Mouse (Mus musculus): Measurements from ENCODE around the gene H2afy.

DNA sequence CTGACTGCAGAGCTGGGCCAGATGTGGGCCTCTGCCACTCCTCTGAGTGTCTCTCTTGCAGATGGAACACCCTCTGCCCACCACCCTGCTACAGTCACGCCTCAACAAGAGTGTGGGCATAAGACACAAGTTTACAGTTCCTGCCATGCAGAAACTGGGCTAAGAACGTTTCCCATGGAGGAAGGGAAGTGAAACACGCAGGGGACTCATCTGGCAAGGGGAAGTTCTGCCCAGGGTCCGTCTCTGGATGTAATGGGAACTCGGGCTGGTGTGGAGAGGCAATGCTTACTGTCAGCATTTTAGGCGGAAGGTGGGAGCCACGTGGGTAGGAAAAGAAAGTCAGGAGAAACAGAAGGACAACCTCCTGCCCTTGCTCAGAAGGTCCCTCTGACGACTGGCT is 45.3 kb upstream of the H2afy start:
- TF ChIP-seq CTCF (IDR thresholded peaks at IDR 0.05; ENCODE audit: borderline replicate concordance, control insufficient read depth, extremely low read depth, insufficient read depth, low read length, poor library complexity) (no peak), POLR2A (IDR thresholded peaks at IDR 0.05; ENCODE audit: control insufficient read depth, extremely low read depth, insufficient read depth, low read length, poor library complexity) (no peak)

All from thymus, adult 2 months (tissue).